Mouse (Mus musculus) activated CD4-positive, CD25-positive, alpha-beta regulatory T cell, adult 9 weeks (primary cell): ENCODE results near the gene Slc39a12. TPM values are rescaled to one million over a fixed set of nuclear protein-coding genes. Genes with fewer than 3 reads are reported as not detected.

Experiments used
- polyA plus RNA-seq: library from polyadenylated mRNA; unstranded; fragments of 100-300 nt; shearing (Covaris generic); gene quantifications from one replicate; pipeline ENCODE4 v1.2.1, GENCODE M21; 2017

Gene Slc39a12
- polyA plus RNA-seq = not detected

GRCm38 (mm10) chr2:14388162-14388561, at the start of gene Slc39a12:
Slc39a12 (plus strand) TSS chr2:14388316.

Other genes starting within 250 kb of the Slc39a12 start
- not detected for gene Tmem236, start 213.8 kb upstream of the Slc39a12 start, polyA plus RNA-seq
- gene Mrc1, start 158.9 kb upstream of the Slc39a12 start, polyA plus RNA-seq = 2.0 TPM
- gene Cacnb2, start 214.8 kb downstream of the Slc39a12 start, polyA plus RNA-seq = 0.28 TPM